In genomic region chrY:90736217-90737000, GRCm38 (mm10) we compare ENCODE assay signal across 33 mouse cellular contexts. TPM values are rescaled to one million over a fixed set of nuclear protein-coding genes. Genes with fewer than 3 reads are reported as not detected.
DNase-seq lines count a peak whose midpoint lies in the region; TF ChIP-seq lines count a peak whose summit lies in the region.
"Not testable (repeated sequence)": the region's sequence is repeated elsewhere in the genome, so short reads cannot be mapped to it uniquely, and the experiment has no call there.
"Had no signal": no experiment of that assay in that cellular context is flagged by ENCODE, and none has a peak within 500 bp of the region (broad histone marks: within the 10 kb centered on the region; RNA-seq: fewer than 3 reads in every experiment).

No protein-coding gene starts in this region.

- TF ChIP-seq POLR2A in CH12.LX (IDR thresholded peaks at IDR 0.05; ENCODE audit: low read depth, low read length); brain, embryonic 14.5 days (IDR thresholded peaks at IDR 0.05; ENCODE audit: borderline replicate concordance, extremely low read depth, insufficient read depth, insufficient read length, poor library complexity, severe bottlenecking); liver, adult 2 months (IDR thresholded peaks at IDR 0.05; ENCODE audit: extremely low read depth, insufficient read depth, low read length): not testable (repeated sequence)

- DNase-seq in 3T3-L1 (ENCODE audit: low read depth, low spot score) (peak; percentile 6), CH12.LX (ENCODE audit: extremely low read depth) (peak; percentile 43), MEL-GATA-1-ER (ENCODE audit: extremely low read depth, low read depth) (peak; percentile 74)
- DNase-seq in brain, embryonic 14.5 days (ENCODE audit: low read depth) = peak; percentile 75
- peak; percentile 14 for DNase-seq in embryonic facial prominence, embryonic 10.5 days (ENCODE audit: low spot score)
- peak; percentile 4 for DNase-seq in hindbrain, embryonic 10.5 days (ENCODE audit: low spot score)
- peak; percentile 57 for DNase-seq in liver, adult 2 months (ENCODE audit: extremely low read depth, low read depth, low spot score)
- DNase-seq in neural tube, embryonic 10.5 days (ENCODE audit: extremely low spot score, low spot score) = peak; percentile 20

- TF ChIP-seq CTCF in CH12.LX (conservative IDR thresholded peaks at IDR 0.05 in 1 of 2, IDR thresholded peaks at IDR 0.05 in 1 of 2; ENCODE audit: low read depth in 2 of 2, low read length in 2 of 2); brain, embryonic 14.5 days (IDR thresholded peaks at IDR 0.05; ENCODE audit: borderline replicate concordance, extremely low read depth, insufficient read depth, insufficient read length); liver, adult 2 months (IDR thresholded peaks at IDR 0.05; ENCODE audit: low read depth, low read length): not testable (repeated sequence)

- H3K27me3 ChIP-seq in CH12.LX (replicated peaks); embryonic facial prominence, embryonic 10.5 days (replicated peaks; ENCODE audit: low read depth, poor library complexity, severe bottlenecking); hindbrain, embryonic 10.5 days (ENCODE audit: insufficient read depth, poor library complexity, severe bottlenecking); liver, adult 2 months (ENCODE audit: control insufficient read depth, insufficient read depth, low read length): not testable (repeated sequence)

- not testable (repeated sequence) for TF ChIP-seq EP300 in CH12.LX (IDR thresholded peaks at IDR 0.05; ENCODE audit: low read length)

- H3K9me3 ChIP-seq in CH12.LX (replicated peaks; ENCODE audit: low read length) = peaks cover 41% of the 10 kb centered on the region
- peaks cover 39% of the 10 kb centered on the region for H3K9me3 ChIP-seq in embryonic facial prominence, embryonic 10.5 days
- peaks cover 44% of the 10 kb centered on the region for H3K9me3 ChIP-seq in hindbrain, embryonic 10.5 days

- not testable (repeated sequence) for H3K9ac ChIP-seq in CH12.LX (ENCODE audit: insufficient read depth, low read depth); liver, adult 2 months (ENCODE audit: low read depth, low read length)

- H3K27ac ChIP-seq in CH12.LX (ENCODE audit: insufficient read depth, low read depth); embryonic facial prominence, embryonic 10.5 days (replicated peaks); hindbrain, embryonic 10.5 days; liver, adult 2 months (replicated peaks; ENCODE audit: insufficient read depth, low read depth, low read length): not testable (repeated sequence)

- 79% methylated on average over 6 of the region's 9 CpGs for WGBS in embryonic facial prominence, embryonic 10.5 days
- 76% methylated on average over 6 of the region's 9 CpGs for WGBS in hindbrain, embryonic 10.5 days
- WGBS in liver, adult 2 months = 74% methylated on average over 6 of the region's 9 CpGs

- H3K4me1 ChIP-seq in CH12.LX (ENCODE audit: control insufficient read depth in 1 of 2, insufficient read depth in 2 of 2); embryonic facial prominence, embryonic 10.5 days; hindbrain, embryonic 10.5 days (replicated peaks); liver, adult 2 months (ENCODE audit: control insufficient read depth, insufficient read depth, low read length): not testable (repeated sequence)

- dilution Hi-C loops in CH12.LX (cut with MboI; ENCODE audit: extremely low pct_ligation_motif_present, extremely low pct_unique_long_range_greater_than_20kb, low sequenced_read_pairs) = not testable (repeated sequence)

- not testable (repeated sequence) for H3K79me2 ChIP-seq in CH12.LX (replicated peaks; ENCODE audit: control insufficient read depth, extremely low read depth, insufficient read depth, poor library complexity, severe bottlenecking); liver, adult 2 months (ENCODE audit: control insufficient read depth, insufficient read depth, low read length)

- not testable (repeated sequence) for H3K4me3 ChIP-seq in CH12.LX (replicated peaks in 1 of 3; ENCODE audit: low read depth in 2 of 3, low read length in 2 of 3, poor library complexity in 1 of 3); embryonic facial prominence, embryonic 10.5 days; hindbrain, embryonic 10.5 days; liver, adult 2 months (ENCODE audit: insufficient read depth, low read depth, low read length)

- H3K4me2 ChIP-seq in CH12.LX (ENCODE audit: insufficient read depth, low read depth, poor library complexity, severe bottlenecking) = not testable (repeated sequence)

- not testable (repeated sequence) for TF ChIP-seq RAD21 in CH12.LX (IDR thresholded peaks at IDR 0.05; ENCODE audit: low read depth, low read length)

- peaks cover 29 to 43% of the 10 kb centered on the region in 2 experiments for H3K36me3 ChIP-seq in CH12.LX (replicated peaks in 1 of 2; ENCODE audit: control insufficient read depth in 1 of 2, insufficient read depth in 1 of 2, low read length in 1 of 2)
- peaks cover 28% of the 10 kb centered on the region for H3K36me3 ChIP-seq in embryonic facial prominence, embryonic 10.5 days (replicated peaks)
- peaks cover 27% of the 10 kb centered on the region for H3K36me3 ChIP-seq in hindbrain, embryonic 10.5 days
- H3K36me3 ChIP-seq in liver, adult 2 months (ENCODE audit: control insufficient read depth, insufficient read depth, low read length) = peaks cover 14% of the 10 kb centered on the region

- in situ Hi-C loops in CH12.LX (cut with MboI; ENCODE audit: low pct_ligation_motif_present, low pct_unique_long_range_greater_than_20kb, low sequenced_read_pairs) = not testable (repeated sequence)

RNA-seq across cellular contexts. Expression of gene Gm21860, which starts 18.2 kb away (rescaled TPM):
- total RNA-seq in CH12.LX (2012; rRNA removed) = not detected in 2 replicates
- total RNA-seq in CH12.LX (2014; rRNA removed) = not detected in 2 replicates
- polyA plus RNA-seq in CH12.LX (2012; ENCODE audit: insufficient read length, low read depth) = not detected in 2 replicates
- polyA plus RNA-seq in brain, embryonic 14.5 days (2012; rRNA removed) = not detected in 2 replicates
- polyA plus RNA-seq in embryonic facial prominence, embryonic 10.5 days (2016; fragmentation: Nextera tagmentation; extraction: Ambion mirVana) = not detected in 2 replicates
- polyA plus RNA-seq in hindbrain, embryonic 10.5 days (2016; fragmentation: Nextera tagmentation; extraction: Ambion mirVana) = not detected in 2 replicates
- not detected in 2 replicates for total RNA-seq in liver, adult 2 months (2014; rRNA removed)
- polyA plus RNA-seq in liver, adult 2 months (2012; rRNA removed) = not detected in 2 replicates
- total RNA-seq: adrenal gland, adult 2 months; adrenal gland, postnatal 36 days; gastrocnemius, adult 18-20 months; gastrocnemius, postnatal 25 days; heart, postnatal 25 days; left cerebral cortex, postnatal 10 days; midbrain, postnatal 0 days had no signal
- polyA plus RNA-seq: activated CD4-positive, CD25-positive, alpha-beta regulatory T cell, adult 4 months; adrenal gland, adult 2 months; cerebellum, adult 2 months; cortical plate, adult 2 months; embryonic facial prominence, embryonic 15.5 days; forebrain, embryonic 14.5 days; frontal cortex, adult 2 months; heart, embryonic 10.5 days; heart, embryonic 15.5 days; hindbrain, embryonic 13.5 days; kidney, embryonic 14.5 days; limb, embryonic 10.5 days; liver, embryonic 15.5 days; lung, embryonic 14.5 days; midbrain, embryonic 10.5 days; midbrain, postnatal 0 days; myocyte; neural tube, embryonic 14.5 days; stomach, embryonic 16.5 days; urinary bladder, adult 2 months had no signal

RNA-seq across cellular contexts. Expression of gene Gm47283, which starts 48.1 kb away (rescaled TPM):
- total RNA-seq in CH12.LX (2012; rRNA removed) (not detected in 2 replicates), CH12.LX (2014; rRNA removed) (not detected in 2 replicates)
- polyA plus RNA-seq in CH12.LX (2012; ENCODE audit: insufficient read length, low read depth) = not detected in 2 replicates
- polyA plus RNA-seq in brain, embryonic 14.5 days (2012; rRNA removed) = not detected in 2 replicates
- not detected in 2 replicates for polyA plus RNA-seq in embryonic facial prominence, embryonic 10.5 days (2016; fragmentation: Nextera tagmentation; extraction: Ambion mirVana)
- polyA plus RNA-seq in hindbrain, embryonic 10.5 days (2016; fragmentation: Nextera tagmentation; extraction: Ambion mirVana) = not detected in 2 replicates
- total RNA-seq in liver, adult 2 months (2014; rRNA removed) = not detected in 2 replicates
- polyA plus RNA-seq in liver, adult 2 months (2012; rRNA removed) = not detected in 2 replicates
- total RNA-seq: adrenal gland, adult 2 months; adrenal gland, postnatal 36 days; gastrocnemius, adult 18-20 months; gastrocnemius, postnatal 25 days; heart, postnatal 25 days; left cerebral cortex, postnatal 10 days; midbrain, postnatal 0 days had no signal
- polyA plus RNA-seq: activated CD4-positive, CD25-positive, alpha-beta regulatory T cell, adult 4 months; adrenal gland, adult 2 months; cerebellum, adult 2 months; cortical plate, adult 2 months; embryonic facial prominence, embryonic 15.5 days; forebrain, embryonic 14.5 days; frontal cortex, adult 2 months; heart, embryonic 10.5 days; heart, embryonic 15.5 days; hindbrain, embryonic 13.5 days; kidney, embryonic 14.5 days; limb, embryonic 10.5 days; liver, embryonic 15.5 days; lung, embryonic 14.5 days; midbrain, embryonic 10.5 days; midbrain, postnatal 0 days; myocyte; neural tube, embryonic 14.5 days; stomach, embryonic 16.5 days; urinary bladder, adult 2 months had no signal

Comparison
In these comparisons a context has a peak if more than half of its experiments do, and no peak if none do; other contexts are left out.
1. DNase-seq: peak in every context shown above with its lines; median percentile 75 in brain, embryonic 14.5 days; 74 in MEL-GATA-1-ER; 57 in liver, adult 2 months; 43 in CH12.LX; 20 in neural tube, embryonic 10.5 days; 14 in embryonic facial prominence, embryonic 10.5 days; 6 in 3T3-L1; 4 in hindbrain, embryonic 10.5 days.